Mouse (Mus musculus) MEL (cell line): ENCODE results near the gene Best1.

ENCODE experiments used
- CHD1 ChIP-seq: IDR thresholded peaks from 2 replicates; pipeline ENCODE4 v1.6.1; 2012; ENCODE audit warnings: low read depth, mild to moderate bottlenecking, inconsistent platforms, low read length, improper control_type of control experiment
- CHD2 ChIP-seq: IDR thresholded peaks from 2 replicates; pipeline ENCODE4 v1.6.1; 2011; ENCODE audit warnings: low read length, improper control_type of control experiment
- CTCF ChIP-seq, 3 experiments: IDR thresholded peaks in 2 of 3; conservative IDR thresholded peaks in 1 of 3; 2 replicates each; pipeline ENCODE4 v1.5.1; 2011 to 2012; ENCODE audit warnings: low read length in 3 of 3, low read depth in 2 of 3, mild to moderate bottlenecking in 2 of 3, improper control_type of control experiment in 1 of 3, inconsistent platforms in 1 of 3, mixed read lengths in 1 of 3, moderate library complexity in 1 of 3; ENCODE audit not compliant: control insufficient read depth in 1 of 3, insufficient read depth in 1 of 3, poor library complexity in 1 of 3, severe bottlenecking in 1 of 3
- EP300 ChIP-seq, 2 experiments: IDR thresholded peaks; 2 replicates each; pipeline ENCODE4 v1.6.1; 2011; ENCODE audit warnings: improper control_type of control experiment in 2 of 2, low read length in 2 of 2, low read depth in 1 of 2, mild to moderate bottlenecking in 1 of 2
- HCFC1 ChIP-seq: IDR thresholded peaks from 2 replicates; pipeline ENCODE4 v1.6.1; 2012; ENCODE audit warnings: low read depth, mild to moderate bottlenecking, inconsistent platforms, low read length, improper control_type of control experiment, moderate library complexity
- MEF2A ChIP-seq: IDR thresholded peaks from 2 replicates; pipeline ENCODE4 v1.6.1; 2014; ENCODE audit warnings: low read depth, mild to moderate bottlenecking, inconsistent platforms, low read length, improper control_type of control experiment; ENCODE audit not compliant: poor library complexity, insufficient replicate concordance, severe bottlenecking; ENCODE audit errors: extremely low read depth
- POLR2A ChIP-seq, 2 experiments: IDR thresholded peaks; 2 replicates each; pipeline ENCODE4 v1.6.1; 2011 to 2012; ENCODE audit warnings: low read length in 2 of 2, mild to moderate bottlenecking in 2 of 2, control low read depth in 1 of 2, improper control_type of control experiment in 1 of 2, low read depth in 1 of 2, moderate library complexity in 1 of 2; ENCODE audit not compliant: control insufficient read depth in 1 of 2, insufficient read depth in 1 of 2, poor library complexity in 1 of 2
- RAD21 ChIP-seq: IDR thresholded peaks from 2 replicates; pipeline ENCODE4 v1.6.1; 2011; ENCODE audit warnings: mild to moderate bottlenecking, low read depth, low read length, improper control_type of control experiment
- RCOR1 ChIP-seq: IDR thresholded peaks from 2 replicates; pipeline ENCODE4 v1.6.1; 2012; ENCODE audit warnings: low read depth, mild to moderate bottlenecking, inconsistent platforms, low read length, improper control_type of control experiment
- SMC3 ChIP-seq: IDR thresholded peaks from 2 replicates; pipeline ENCODE4 v1.6.1; 2011; ENCODE audit warnings: low read depth, low read length, improper control_type of control experiment
- ZC3H11A ChIP-seq: IDR thresholded peaks from 2 replicates; pipeline ENCODE4 v1.6.1; 2012; ENCODE audit warnings: low read depth, mild to moderate bottlenecking, inconsistent platforms, low read length, improper control_type of control experiment
- ZKSCAN1 ChIP-seq: IDR thresholded peaks from 2 replicates; pipeline ENCODE4 v1.6.1; 2012; ENCODE audit warnings: low read depth, mild to moderate bottlenecking, inconsistent platforms, low read length, improper control_type of control experiment, moderate library complexity
- ZNF384 ChIP-seq: IDR thresholded peaks from 2 replicates; pipeline ENCODE4 v1.6.1; 2012; ENCODE audit warnings: low read depth, mild to moderate bottlenecking, inconsistent platforms, low read length, improper control_type of control experiment

DNA sequence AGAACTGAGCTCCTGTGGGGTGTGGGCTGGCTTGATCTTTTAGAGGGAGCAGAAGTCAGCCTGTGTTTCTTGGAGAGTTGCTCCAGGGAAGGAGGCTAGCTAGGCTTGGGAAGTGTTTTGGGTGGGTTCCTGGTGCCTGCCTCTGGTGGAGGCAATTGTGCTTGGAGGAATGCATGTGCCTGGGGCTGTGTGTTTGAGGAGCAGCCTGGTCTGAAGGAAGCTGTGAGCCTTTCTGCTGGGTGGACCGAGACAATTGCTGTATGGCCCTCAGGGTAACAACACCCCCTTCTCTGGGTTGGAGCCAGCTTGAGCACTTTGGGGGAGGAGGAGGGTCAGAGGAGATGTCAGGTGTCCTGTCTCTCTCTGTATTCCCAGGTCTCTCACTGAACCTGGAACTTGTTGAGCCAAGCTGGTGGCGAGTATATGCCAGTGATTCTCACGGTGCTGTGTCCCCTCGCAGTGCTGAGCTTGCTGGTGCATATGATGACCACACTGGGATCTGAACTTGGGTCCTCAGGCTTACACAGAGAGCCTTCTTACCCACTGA lies 17.9 kb upstream of the Best1 start:
- no peak for TF ChIP-seq POLR2A (IDR thresholded peaks at IDR 0.05; ENCODE audit: control insufficient read depth in 1 of 2, insufficient read depth in 1 of 2, low read depth in 1 of 2, low read length in 2 of 2, poor library complexity in 1 of 2)
- TF ChIP-seq HCFC1 = no peak
- TF ChIP-seq CTCF (IDR thresholded peaks at IDR 0.05 in 2 of 3, conservative IDR thresholded peaks at IDR 0.05 in 1 of 3; ENCODE audit: control insufficient read depth in 1 of 3, insufficient read depth in 1 of 3, low read depth in 2 of 3, low read length in 3 of 3, poor library complexity in 1 of 3, severe bottlenecking in 1 of 3) = no peak
- no peak for TF ChIP-seq ZNF384
- no peak for TF ChIP-seq EP300 (IDR thresholded peaks at IDR 0.05; ENCODE audit: low read depth in 1 of 2, low read length in 2 of 2)
- TF ChIP-seq RCOR1 = no peak
- TF ChIP-seq RAD21 = no peak
- no peak for TF ChIP-seq SMC3
- TF ChIP-seq CHD2 = no peak
- no peak for TF ChIP-seq ZC3H11A
- TF ChIP-seq CHD1 = no peak
- TF ChIP-seq ZKSCAN1 = no peak
- no peak for TF ChIP-seq MEF2A
